ENCODE assay signal across 30 mouse cellular contexts in the genomic region with DNA sequence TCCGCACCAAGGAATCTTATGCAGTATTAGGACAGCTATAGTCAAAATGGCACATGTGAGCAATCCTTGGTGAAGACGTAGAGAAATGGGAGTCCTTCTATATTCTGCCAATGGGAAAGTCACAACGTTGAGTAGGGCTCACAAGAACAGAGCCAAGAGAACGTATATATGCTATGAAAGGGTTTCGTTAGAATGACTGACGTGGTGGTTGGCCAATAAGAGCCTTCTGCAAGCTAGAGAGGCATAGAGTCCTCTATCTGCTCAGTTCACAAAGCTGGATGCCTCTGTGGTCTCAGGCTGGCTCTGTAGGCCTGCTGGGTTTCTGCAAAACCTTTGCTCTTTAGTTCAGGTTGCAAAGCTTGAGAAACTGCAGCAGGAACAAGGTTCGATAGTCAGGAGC. TPM values are rescaled to one million over a fixed set of nuclear protein-coding genes. Genes with fewer than 3 reads are reported as not detected.
DNase-seq lines count a peak whose midpoint lies in the region; ATAC-seq and TF ChIP-seq lines count a peak whose summit lies in the region.
"Had no signal": no experiment of that assay in that cellular context is flagged by ENCODE, and none has a peak within 500 bp of the region (broad histone marks: within the 10 kb centered on the region; RNA-seq: fewer than 3 reads in every experiment).

No protein-coding gene starts in this region.

- TF ChIP-seq POLR2A in MEL (IDR thresholded peaks at IDR 0.05; ENCODE audit: control insufficient read depth in 1 of 2, insufficient read depth in 1 of 2, low read depth in 1 of 2, low read length in 2 of 2, poor library complexity in 1 of 2): no peak

- H3K27me3 ChIP-seq in heart, embryonic 12.5 days (replicated peaks): no peaks in the 10 kb centered on the region
- H3K27me3 ChIP-seq in MEL (ENCODE audit: control insufficient read depth in 1 of 2, insufficient read depth in 2 of 2, low read length in 2 of 2): no peaks in the 10 kb centered on the region
- no peaks in the 10 kb centered on the region for H3K27me3 ChIP-seq in hindbrain, embryonic 13.5 days
- H3K27me3 ChIP-seq: CH12.LX; embryonic facial prominence, embryonic 13.5 days; embryonic facial prominence, embryonic 15.5 days; forebrain, embryonic 13.5 days; forebrain, embryonic 15.5 days; Patski had no signal

- no peak for TF ChIP-seq RAD21 in MEL (IDR thresholded peaks at IDR 0.05; ENCODE audit: low read depth, low read length)

- H3K4me1 ChIP-seq in heart, embryonic 12.5 days (replicated peaks): peaks cover 11% of the 10 kb centered on the region
- peaks cover 0 to 10% of the 10 kb centered on the region in 2 experiments; a peak in 1 of 4 replicates for H3K4me1 ChIP-seq in MEL (ENCODE audit: control insufficient read depth in 1 of 2, insufficient read depth in 2 of 2, low read length in 2 of 2)
- no peaks in the 10 kb centered on the region for H3K4me1 ChIP-seq in hindbrain, embryonic 13.5 days (replicated peaks)
- H3K4me1 ChIP-seq: embryonic facial prominence, embryonic 13.5 days; embryonic facial prominence, embryonic 15.5 days; forebrain, embryonic 10.5 days; forebrain, embryonic 13.5 days; forebrain, embryonic 15.5 days had no signal

- no peaks in the 10 kb centered on the region for H3K79me2 ChIP-seq in MEL (ENCODE audit: control insufficient read depth, insufficient read depth, low read length, poor library complexity)

- H3K9ac ChIP-seq in heart, embryonic 12.5 days: no peak overlapping the region
- H3K9ac ChIP-seq in MEL (ENCODE audit: control insufficient read depth, low read depth, low read length, poor library complexity, severe bottlenecking): peak overlapping the region; percentile 20; the same call in 1 of the 2 replicates
- no peak overlapping the region for H3K9ac ChIP-seq in hindbrain, embryonic 13.5 days
- H3K9ac ChIP-seq: embryonic facial prominence, embryonic 13.5 days; embryonic facial prominence, embryonic 15.5 days; forebrain, embryonic 13.5 days; forebrain, embryonic 15.5 days; forebrain, postnatal 0 days had no signal

- no peaks in the 10 kb centered on the region for H3K36me3 ChIP-seq in heart, embryonic 12.5 days
- no peaks in the 10 kb centered on the region; a peak in 2 of 4 replicates for H3K36me3 ChIP-seq in MEL (ENCODE audit: control insufficient read depth in 1 of 2, insufficient read depth in 2 of 2, low read length in 2 of 2)
- no peaks in the 10 kb centered on the region for H3K36me3 ChIP-seq in hindbrain, embryonic 13.5 days
- H3K36me3 ChIP-seq: embryonic facial prominence, embryonic 13.5 days; embryonic facial prominence, embryonic 15.5 days; forebrain, embryonic 10.5 days; forebrain, embryonic 15.5 days; G1E had no signal

- H3K4me3 ChIP-seq in heart, embryonic 12.5 days: no peak overlapping the region
- peak overlapping the region; percentile 42 to 58; a peak in 3 of 4 replicates for H3K4me3 ChIP-seq in MEL (ENCODE audit: control insufficient read depth in 1 of 2, insufficient read depth in 1 of 2, low read depth in 2 of 2, low read length in 2 of 2)
- no peak overlapping the region for H3K4me3 ChIP-seq in hindbrain, embryonic 13.5 days
- H3K4me3 ChIP-seq: embryonic facial prominence, embryonic 13.5 days; embryonic facial prominence, embryonic 15.5 days; erythroblast, embryonic 14.5 days; forebrain, embryonic 10.5 days; forebrain, embryonic 13.5 days; forebrain, embryonic 15.5 days had no signal

- peaks cover 7% of the 10 kb centered on the region for H3K9me3 ChIP-seq in heart, embryonic 12.5 days (replicated peaks)
- no peaks in the 10 kb centered on the region for H3K9me3 ChIP-seq in MEL (replicated peaks; ENCODE audit: insufficient read depth, low read length)
- 0 out of 2 replicates have a peak, but pooled peaks cover 3% of the 10 kb centered on the region for H3K9me3 ChIP-seq in hindbrain, embryonic 13.5 days
- H3K9me3 ChIP-seq: embryonic facial prominence, embryonic 13.5 days; embryonic facial prominence, embryonic 15.5 days; forebrain, embryonic 15.5 days; G1E had no signal

- H3K4me2 ChIP-seq in heart, embryonic 12.5 days: no peak overlapping the region
- H3K4me2 ChIP-seq in hindbrain, embryonic 13.5 days: no peak overlapping the region
- H3K4me2 ChIP-seq: embryonic facial prominence, embryonic 13.5 days; embryonic facial prominence, embryonic 15.5 days; forebrain, embryonic 13.5 days; forebrain, embryonic 15.5 days had no signal

- peak; percentile 41 for DNase-seq in heart, adult 11 months
- DNase-seq in MEL (ENCODE audit: low read depth, low spot score) (peak; percentile 67), ZHBTc4 (ENCODE audit: low read depth, low spot score) (peak; percentile 21), MN1 (ENCODE audit: low spot score) (no peak)
- DNase-seq: adrenal gland, adult 8-10 months; adrenal gland, postnatal 14 days; adrenal gland, postnatal 36 days; B cell, adult 2 months; cerebellum, adult 11 months; cerebellum, adult 18-20 months; cerebellum, adult 8-10 months; cerebellum, adult 9-11 months; cerebellum, postnatal 14 days; cerebellum, postnatal 36 days; embryo, embryonic 11 days; forebrain, postnatal 0 days had no signal

- no peak for ATAC-seq in heart, embryonic 12.5 days (ENCODE audit: insufficient number of reproducible peaks, low FRiP score)
- ATAC-seq in hindbrain, embryonic 13.5 days (ENCODE audit: low FRiP score): no peak
- ATAC-seq: activated CD4-positive, CD25-positive, alpha-beta regulatory T cell, adult 4 months; CD4-positive, CD25-positive, alpha-beta regulatory T cell, adult 4 months; forebrain, embryonic 13.5 days; forebrain, embryonic 15.5 days; forebrain, postnatal 0 days; Patski had no signal

- no peak overlapping the region for H3K27ac ChIP-seq in heart, embryonic 12.5 days (ENCODE audit: poor library complexity, severe bottlenecking)
- no peak overlapping the region for H3K27ac ChIP-seq in MEL (ENCODE audit: control insufficient read depth, low read depth, low read length)
- H3K27ac ChIP-seq in hindbrain, embryonic 13.5 days: no peak overlapping the region
- H3K27ac ChIP-seq: embryonic facial prominence, embryonic 13.5 days; embryonic facial prominence, embryonic 15.5 days; forebrain, embryonic 10.5 days; forebrain, embryonic 13.5 days; forebrain, embryonic 15.5 days had no signal

- no peak for TF ChIP-seq CTCF in MEL (IDR thresholded peaks at IDR 0.05 in 2 of 3, conservative IDR thresholded peaks at IDR 0.05 in 1 of 3; ENCODE audit: control insufficient read depth in 1 of 3, insufficient read depth in 1 of 3, low read depth in 2 of 3, low read length in 3 of 3, poor library complexity in 1 of 3, severe bottlenecking in 1 of 3)

- WGBS in heart, embryonic 12.5 days: 76% methylated on average over 7 of the region's 7 CpGs
- 80% methylated on average over 7 of the region's 7 CpGs for WGBS in hindbrain, embryonic 13.5 days

- TF ChIP-seq EP300 in MEL (IDR thresholded peaks at IDR 0.05; ENCODE audit: low read depth in 1 of 2, low read length in 2 of 2): no peak

TF ChIP-seq in MEL, 35 proteins besides CTCF, POLR2A, EP300 and RAD21:
- no peak for TF ChIP-seq USF2 (IDR thresholded peaks at IDR 0.05; ENCODE audit: borderline replicate concordance in 1 of 2, insufficient read depth in 1 of 2, low read depth in 1 of 2, low read length in 2 of 2)
- no peak for TF ChIP-seq MAX (IDR thresholded peaks at IDR 0.05; ENCODE audit: low read length)
- no peak for TF ChIP-seq GATA1 (IDR thresholded peaks at IDR 0.05; ENCODE audit: low read depth, low read length)
- no peak for TF ChIP-seq MEF2A (IDR thresholded peaks at IDR 0.05; ENCODE audit: extremely low read depth, insufficient replicate concordance, low read depth, low read length, poor library complexity, severe bottlenecking)
- TF ChIP-seq CHD2 (IDR thresholded peaks at IDR 0.05; ENCODE audit: low read length): no peak
- no peak for TF ChIP-seq BHLHE40 (IDR thresholded peaks at IDR 0.05; ENCODE audit: borderline replicate concordance, low read depth, low read length)
- no peak for TF ChIP-seq KAT2A (conservative IDR thresholded peaks at IDR 0.05; ENCODE audit: low read depth, low read length)
- TF ChIP-seq SMC3 (IDR thresholded peaks at IDR 0.05; ENCODE audit: low read depth, low read length): no peak
- no peak for TF ChIP-seq USF1 (IDR thresholded peaks at IDR 0.05; ENCODE audit: low read depth, low read length)
- TF ChIP-seq MXI1 (IDR thresholded peaks at IDR 0.05; ENCODE audit: low read depth, low read length): no peak
- TF ChIP-seq NRF1 (IDR thresholded peaks at IDR 0.05; ENCODE audit: insufficient read depth, low read depth, low read length, poor library complexity, severe bottlenecking): no peak
- no peak for TF ChIP-seq ZKSCAN1 (IDR thresholded peaks at IDR 0.05; ENCODE audit: low read depth, low read length)
- TF ChIP-seq ZMIZ1 (IDR thresholded peaks at IDR 0.05; ENCODE audit: low read depth, low read length): no peak
- no peak for TF ChIP-seq MAZ (IDR thresholded peaks at IDR 0.05; ENCODE audit: low read depth, low read length)
- TF ChIP-seq CHD1 (IDR thresholded peaks at IDR 0.05; ENCODE audit: low read depth, low read length): no peak
- TF ChIP-seq ZC3H11A (IDR thresholded peaks at IDR 0.05; ENCODE audit: low read depth, low read length): no peak
- no peak for TF ChIP-seq GABPA (IDR thresholded peaks at IDR 0.05; ENCODE audit: low read depth, low read length)

RNA-seq across cellular contexts. Expression of a gene that starts 35.5 kb away (rescaled TPM):
- polyA plus RNA-seq in heart, embryonic 12.5 days (2016; fragmentation: Nextera tagmentation; extraction: Ambion mirVana): 3.6 and 4.0 TPM in 2 replicates
- total RNA-seq in MEL (2012; rRNA removed): 17.7 and 19.0 TPM in 2 replicates
- polyA plus RNA-seq in MEL (2012; ENCODE audit: insufficient read depth in 1 of 2, insufficient read length in 2 of 2, low read depth in 1 of 2, low replicate concordance in 2 of 2, missing spikeins in 1 of 2): 10 to 100 TPM in 1 of 2 experiments, not detected in 1; 15.7 TPM
- 0.91 and 1.4 TPM in 2 replicates for polyA plus RNA-seq in hindbrain, embryonic 13.5 days (2015; fragmentation: Nextera tagmentation; extraction: Ambion mirVana)

RNA-seq across cellular contexts. Expression of a gene that starts 49.6 kb away (rescaled TPM):
- 8.4 and 10.5 TPM in 2 replicates for polyA plus RNA-seq in heart, embryonic 12.5 days (2016; fragmentation: Nextera tagmentation; extraction: Ambion mirVana)
- not detected in 2 replicates for total RNA-seq in MEL (2012; rRNA removed)
- polyA plus RNA-seq in MEL (2012; ENCODE audit: insufficient read depth in 1 of 2, insufficient read length in 2 of 2, low read depth in 1 of 2, low replicate concordance in 2 of 2, missing spikeins in 1 of 2): not detected
- polyA plus RNA-seq in hindbrain, embryonic 13.5 days (2015; fragmentation: Nextera tagmentation; extraction: Ambion mirVana): 3.8 and 4.8 TPM in 2 replicates
- total RNA-seq: common myeloid progenitor, adult 5-6 weeks had no signal
- polyA plus RNA-seq: erythroblast, embryonic 14.5 days; G1E had no signal

Comparison
In these comparisons a context has a peak if more than half of its experiments do, and no peak if none do; other contexts are left out.
1. H3K4me3 ChIP-seq: peak in MEL (2 of 2); none in heart, embryonic 12.5 days (single experiment) and hindbrain, embryonic 13.5 days (single experiment).